Mouse (Mus musculus) midbrain, embryonic 13.5 days (tissue): ENCODE measurements around the gene Calhm1. TPM values are rescaled to one million over a fixed set of nuclear protein-coding genes. Genes with fewer than 3 reads are reported as not detected.
"Not testable (repeated sequence)": the region's sequence is repeated elsewhere in the genome, so short reads cannot be mapped to it uniquely, and the experiment has no call there.

Source experiments
- ATAC-seq: fragments of 200-750 bp; cut with Nextera tagmentation; 2 replicates; pipeline ENCODE4 v1.8.0; 2017; ENCODE audit warnings: mild to moderate bottlenecking, moderate TSS enrichment, moderate library complexity
- H3K27ac ChIP-seq: fragments of 300-500 bp; sonication (generic); 2 replicates; pipeline ENCODE4 v1.5.1; 2015; ENCODE audit warnings: inconsistent platforms, mild to moderate bottlenecking, moderate library complexity
- H3K27me3 ChIP-seq: fragments of 300-500 bp; sonication (generic); 2 replicates; pipeline ENCODE4 v1.6.1; 2015; ENCODE audit warnings: mild to moderate bottlenecking, inconsistent platforms
- H3K36me3 ChIP-seq: fragments of 300-500 bp; sonication (generic); 2 replicates; pipeline ENCODE4 v1.6.1; 2015; ENCODE audit warnings: mild to moderate bottlenecking, inconsistent platforms
- H3K4me1 ChIP-seq: fragments of 300-500 bp; sonication (generic); replicated peaks from 2 replicates; pipeline ENCODE4 v1.6.1; 2015; ENCODE audit warnings: inconsistent platforms
- H3K4me2 ChIP-seq: fragments of 300-500 bp; sonication (generic); replicated peaks from 2 replicates; pipeline ENCODE4 v1.6.1; 2015; ENCODE audit warnings: moderate library complexity, mild to moderate bottlenecking, inconsistent platforms
- H3K4me3 ChIP-seq: fragments of 300-500 bp; sonication (generic); replicated peaks from 2 replicates; pipeline ENCODE4 v1.5.1; 2015; ENCODE audit warnings: mild to moderate bottlenecking, inconsistent platforms
- H3K9ac ChIP-seq: fragments of 300-500 bp; sonication (generic); replicated peaks from 2 replicates; pipeline ENCODE4 v1.6.1; 2015; ENCODE audit warnings: mild to moderate bottlenecking, inconsistent platforms
- H3K9me3 ChIP-seq: fragments of 300-500 bp; sonication (generic); 2 replicates; pipeline ENCODE4 v1.6.1; 2016; ENCODE audit warnings: mild to moderate bottlenecking, inconsistent platforms
- WGBS: fragments of 180-500 bp; shearing (Covaris S2); methylation state at CpG from one replicate; pipeline ENCODE4 v1.1.7; 2015; 5-methylcytosine and 5-hydroxymethylcytosine counted together
- polyA plus RNA-seq: library from polyadenylated mRNA; unstranded; fragments of >200 nt; fragmentation: Nextera tagmentation; extraction: Ambion mirVana; gene quantifications from 2 replicates; pipeline ENCODE4 v1.2.1, GENCODE M21; 2015

Calhm1 gene
- polyA plus RNA-seq, 1 experiment from 2014 or later, result not detected

DNA sequence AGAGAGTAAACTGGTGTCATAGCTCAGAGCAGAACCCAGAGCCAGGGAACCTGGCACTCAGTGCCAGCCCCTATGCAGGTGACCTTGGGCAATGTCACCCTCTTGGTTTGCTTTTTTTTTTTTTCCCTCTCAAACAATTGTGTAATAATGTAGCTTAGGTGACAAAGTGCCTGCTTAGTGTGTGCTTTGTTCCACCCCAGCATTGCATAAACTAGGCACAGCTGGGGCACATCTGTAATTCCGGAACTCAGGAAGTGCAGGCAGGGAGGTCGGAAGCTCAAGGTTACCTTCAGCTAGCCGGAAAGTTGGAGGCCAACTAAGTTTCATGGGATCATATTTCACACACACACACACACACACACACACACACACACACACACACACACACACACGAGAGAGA lies 5.8 kb upstream of the Calhm1 start:
- Histone ChIP-seq H3K27ac (no peak overlapping the region), H3K4me1 (0 out of 2 replicates have a peak, but pooled peaks cover 5% of the 10 kb centered on the region), H3K27me3 (no peaks in the 10 kb centered on the region), H3K4me2 (no peak overlapping the region), H3K4me3 (no peak overlapping the region), H3K36me3 (no peaks in the 10 kb centered on the region), H3K9me3 (no peaks in the 10 kb centered on the region), H3K9ac (no peak overlapping the region)
- ATAC-seq, result no peak
- WGBS, result 68% methylated on average over 4 of the region's 4 CpGs

DNA sequence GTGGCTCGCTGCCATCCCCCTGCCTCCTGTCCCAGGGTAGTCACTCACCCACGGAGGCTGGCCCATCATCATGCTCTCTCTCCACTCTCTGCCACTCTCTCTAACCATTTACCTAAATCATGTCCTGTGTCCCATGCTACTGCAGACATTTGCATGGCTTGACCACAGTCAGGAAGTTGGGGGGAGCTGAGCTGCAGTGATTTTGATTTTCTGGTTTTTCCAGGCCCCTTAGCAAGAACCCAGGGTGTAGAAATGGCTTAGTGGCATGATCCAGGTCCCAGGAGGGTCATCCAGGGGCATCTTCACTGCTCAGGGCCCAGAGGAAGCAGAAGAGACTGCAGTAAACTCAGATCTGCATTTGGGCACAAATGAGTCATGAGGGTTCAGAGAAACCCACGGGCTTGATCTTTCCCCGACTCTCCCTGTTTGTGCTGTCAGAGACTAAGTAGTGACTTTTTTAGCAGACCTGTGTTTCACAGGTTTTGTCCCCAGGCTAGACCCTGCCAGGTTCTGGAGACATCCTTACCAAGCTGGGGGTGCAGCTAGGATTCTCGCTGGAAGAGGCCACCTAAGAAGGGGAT lies 4.3 kb upstream of the Calhm1 start:
- ATAC-seq, result no peak
- no peaks in the 10 kb centered on the region for H3K27me3 ChIP-seq
- H3K4me3 ChIP-seq, result no peak overlapping the region
- WGBS, result 79% methylated on average over 5 of the region's 5 CpGs
- H3K4me2 ChIP-seq, result no peak overlapping the region
- 0 out of 2 replicates have a peak, but pooled peaks cover 5% of the 10 kb centered on the region for H3K4me1 ChIP-seq
- H3K27ac ChIP-seq, result no peak overlapping the region
- no peaks in the 10 kb centered on the region for H3K36me3 ChIP-seq
- H3K9me3 ChIP-seq, result no peaks in the 10 kb centered on the region
- no peak overlapping the region for H3K9ac ChIP-seq

DNA sequence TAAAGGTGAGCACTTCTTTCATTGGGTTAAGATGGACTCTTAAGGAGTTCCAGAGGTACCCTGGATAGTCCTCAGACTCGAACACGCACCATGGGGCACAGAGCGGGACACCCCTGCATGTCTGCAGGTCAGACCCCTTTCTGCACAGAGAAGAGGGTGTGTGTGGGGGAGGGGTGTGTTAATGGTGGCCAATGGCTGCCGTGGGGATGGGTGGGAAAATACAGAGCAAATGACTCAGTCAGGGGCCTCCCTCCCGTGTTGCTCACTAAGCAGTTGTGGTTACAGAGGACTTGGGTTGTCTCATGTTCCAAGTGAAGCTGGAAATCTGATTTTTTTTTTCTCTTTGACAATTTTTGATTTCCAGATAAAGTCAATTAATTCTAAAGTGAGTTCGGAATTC lies 1.6 kb downstream of the Calhm1 start:
- no peak for ATAC-seq
- Histone ChIP-seq H3K4me2 (no peak overlapping the region), H3K9ac (no peak overlapping the region), H3K4me1 (peaks cover 10% of the 10 kb centered on the region), H3K4me3 (no peak overlapping the region), H3K27me3 (peaks cover 10% of the 10 kb centered on the region), H3K27ac (no peak overlapping the region), H3K9me3 (no peaks in the 10 kb centered on the region), H3K36me3 (no peaks in the 10 kb centered on the region)
- 85% methylated on average over 6 of the region's 6 CpGs for WGBS

- WGBS, result 48% methylated on average over 7 of the region's 7 CpGs
- H3K9me3 ChIP-seq, ATAC-seq, H3K27me3 ChIP-seq, H3K4me3 ChIP-seq, H3K27ac ChIP-seq, H3K9ac ChIP-seq, H3K36me3 ChIP-seq, H3K4me2 ChIP-seq: not testable (repeated sequence)
- peaks cover 19% of the 10 kb centered on the region for H3K4me1 ChIP-seq
These were observed 4.4 kb downstream of the Calhm1 start for GRCm38 (mm10) chr19:47139611-47140010.

- peak; percentile 66 for ATAC-seq
- Histone ChIP-seq H3K27me3 (peaks cover 10% of the 10 kb centered on the region), H3K4me2 (peak within 1 kb of the TSS; percentile 50), H3K27ac (no peak within 1 kb of the TSS), H3K9ac (peak within 1 kb of the TSS; percentile 59), H3K9me3 (no peaks in the 10 kb centered on the region), H3K4me1 (peaks cover 19% of the 10 kb centered on the region), H3K4me3 (peak within 1 kb of the TSS; percentile 18; the same call in 1 of the 2 replicates), H3K36me3 (0 out of 2 replicates have a peak, but pooled peaks cover 7% of the 10 kb centered on the region)
- WGBS, result 11% methylated on average over 28 of the region's 28 CpGs
These were observed 6.2 kb downstream of the Calhm1 start, which contains the start of gene Calhm2 for GRCm38 (mm10) chr19:47137771-47138421. Gene Calhm2 (minus strand): TSS chr19:47138294.

- no peak overlapping the region; the same call in 1 of the 2 replicates for H3K9ac ChIP-seq
- no peak overlapping the region for H3K27ac ChIP-seq
- peaks cover 19% of the 10 kb centered on the region for H3K4me1 ChIP-seq
- H3K36me3 ChIP-seq, result peaks cover 14% of the 10 kb centered on the region
- 0 out of 2 replicates have a peak, but pooled peaks have one; percentile 24 for ATAC-seq
- H3K9me3 ChIP-seq, result no peaks in the 10 kb centered on the region
- peak overlapping the region; percentile 50 for H3K4me2 ChIP-seq
- H3K27me3 ChIP-seq, result peaks cover 10% of the 10 kb centered on the region
- no peak overlapping the region for H3K4me3 ChIP-seq
- WGBS, result 52% methylated on average over 6 of the region's 6 CpGs
These were observed 6.9 kb downstream of the Calhm1 start for GRCm38 (mm10) chr19:47137051-47137581.

- H3K27ac ChIP-seq, result no peak overlapping the region
- H3K9ac ChIP-seq, result no peak overlapping the region
- no peak overlapping the region for H3K4me3 ChIP-seq
- no peak overlapping the region for H3K4me2 ChIP-seq
- peaks cover 10% of the 10 kb centered on the region for H3K27me3 ChIP-seq
- peaks cover 19% of the 10 kb centered on the region for H3K4me1 ChIP-seq
- peaks cover 23% of the 10 kb centered on the region for H3K36me3 ChIP-seq
- ATAC-seq, result no peak
- WGBS, result 86% methylated on average over 5 of the region's 5 CpGs
- no peaks in the 10 kb centered on the region for H3K9me3 ChIP-seq
These were observed 7.9 kb downstream of the Calhm1 start for GRCm38 (mm10) chr19:47136170-47136569.

DNA sequence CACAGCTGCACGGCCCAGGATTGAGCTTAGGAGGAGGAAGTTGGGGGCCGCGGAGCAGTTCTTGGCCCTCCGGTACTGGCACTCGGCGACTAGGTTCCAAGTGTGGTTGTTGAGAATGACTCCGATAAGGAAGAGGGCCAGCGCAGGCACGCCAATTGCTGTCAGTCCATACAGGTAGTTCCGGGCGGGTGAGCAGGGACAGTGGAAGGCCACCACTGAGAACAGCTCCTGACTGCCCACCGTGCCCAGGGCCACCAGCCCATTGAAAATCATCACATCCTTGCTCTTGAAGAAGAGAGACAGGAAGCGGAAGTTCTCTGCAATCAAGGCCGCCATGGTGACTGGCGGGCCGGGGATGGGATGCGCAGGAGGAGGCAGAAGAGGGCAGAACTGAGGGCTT lies 8.5 kb downstream of the Calhm1 start:
- Histone ChIP-seq H3K4me1 (peaks cover 19% of the 10 kb centered on the region), H3K9ac (no peak overlapping the region), H3K9me3 (no peaks in the 10 kb centered on the region), H3K4me3 (no peak overlapping the region), H3K27ac (no peak overlapping the region), H3K27me3 (peaks cover 10% of the 10 kb centered on the region), H3K36me3 (peaks cover 29% of the 10 kb centered on the region), H3K4me2 (no peak overlapping the region)
- ATAC-seq, result no peak
- WGBS, result 89% methylated on average over 17 of the region's 17 CpGs

DNA sequence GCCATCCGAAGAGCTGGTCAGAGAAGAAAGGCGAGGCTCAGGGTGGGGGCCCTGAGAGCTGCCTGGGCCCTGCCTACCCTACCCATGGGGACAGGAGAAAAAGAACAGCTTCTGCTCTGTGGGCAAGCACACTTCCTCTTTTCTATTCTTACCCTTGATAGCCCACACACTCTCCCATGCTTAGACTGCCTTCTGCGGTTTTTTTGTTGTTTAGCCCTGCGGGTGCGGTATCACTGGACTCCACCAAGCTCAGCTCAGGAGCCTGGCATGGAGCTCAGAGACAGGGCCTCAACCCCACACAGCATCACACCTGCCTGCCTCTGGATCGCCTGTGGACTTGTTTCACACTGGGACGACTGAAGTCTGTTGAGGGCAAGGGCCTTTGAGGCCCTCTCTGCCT lies 10.9 kb downstream of the Calhm1 start:
- peaks cover 17% of the 10 kb centered on the region for H3K4me1 ChIP-seq
- no peak overlapping the region for H3K4me3 ChIP-seq
- no peak overlapping the region for H3K9ac ChIP-seq
- H3K36me3 ChIP-seq, result peaks cover 53% of the 10 kb centered on the region
- 91% methylated on average over 7 of the region's 7 CpGs for WGBS
- peaks cover under 1% of the 10 kb centered on the region for H3K27me3 ChIP-seq
- ATAC-seq, result no peak
- no peak overlapping the region for H3K4me2 ChIP-seq
- no peaks in the 10 kb centered on the region for H3K9me3 ChIP-seq
- H3K27ac ChIP-seq, result no peak overlapping the region

DNA sequence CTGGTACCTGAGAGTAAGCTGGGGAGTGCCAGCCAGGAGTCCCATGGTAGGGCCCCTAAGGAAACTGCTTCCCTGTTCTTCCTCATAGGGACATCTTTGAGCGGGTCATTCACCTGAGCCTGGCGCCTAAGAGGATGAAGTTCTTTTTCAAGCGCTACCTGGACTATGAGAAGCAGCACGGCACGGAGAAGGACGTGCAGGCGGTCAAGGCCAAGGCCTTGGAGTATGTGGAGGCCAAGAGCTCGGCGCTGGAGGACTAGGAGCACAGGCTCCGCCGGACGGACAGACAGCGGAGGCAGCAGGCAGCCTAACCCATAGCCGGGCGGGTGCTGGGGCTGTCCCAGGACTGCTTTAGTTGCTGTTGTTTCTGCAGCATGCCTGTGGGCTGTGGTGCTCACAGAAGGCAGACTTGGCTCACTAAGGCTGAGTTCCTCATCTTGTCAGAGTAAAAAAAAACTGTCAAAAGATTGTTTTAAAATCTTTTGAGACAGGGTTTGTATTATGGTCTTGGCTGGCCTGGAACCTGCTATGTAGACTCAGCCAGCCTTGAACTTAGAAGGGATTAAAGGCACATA lies 13.4 kb downstream of the Calhm1 start:
- Histone ChIP-seq H3K4me1 (no peaks in the 10 kb centered on the region), H3K9ac (no peak overlapping the region), H3K4me3 (no peak overlapping the region), H3K27me3 (no peaks in the 10 kb centered on the region), H3K36me3 (peaks cover 79% of the 10 kb centered on the region), H3K4me2 (no peak overlapping the region), H3K27ac (no peak overlapping the region), H3K9me3 (no peaks in the 10 kb centered on the region)
- no peak for ATAC-seq
- 95% methylated on average over 15 of the region's 15 CpGs for WGBS

DNA sequence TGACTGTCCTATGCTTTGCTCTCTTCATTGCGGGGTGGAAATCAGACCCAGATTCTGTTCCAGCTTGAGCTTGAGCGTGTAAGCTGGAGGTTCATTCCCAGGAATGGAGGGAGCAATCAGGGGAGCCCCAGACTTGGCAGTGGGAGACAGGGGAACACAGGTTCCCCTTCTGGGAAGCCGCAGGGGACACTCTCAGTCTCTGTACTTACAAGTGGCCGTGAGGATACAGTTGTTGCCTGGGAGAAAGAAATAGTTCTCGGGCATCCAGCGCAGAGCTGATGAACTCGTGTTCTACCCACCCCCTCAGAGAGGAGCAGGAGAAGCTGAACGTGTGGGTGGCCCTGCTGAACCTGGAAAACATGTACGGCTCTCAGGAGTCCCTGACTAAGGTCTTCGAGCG lies 15.2 kb downstream of the Calhm1 start:
- no peaks in the 10 kb centered on the region for H3K9me3 ChIP-seq
- ATAC-seq, result no peak
- no peak overlapping the region for H3K4me3 ChIP-seq
- no peaks in the 10 kb centered on the region for H3K27me3 ChIP-seq
- no peaks in the 10 kb centered on the region for H3K4me1 ChIP-seq
- peaks cover 97% of the 10 kb centered on the region for H3K36me3 ChIP-seq
- H3K27ac ChIP-seq, result no peak overlapping the region
- no peak overlapping the region for H3K4me2 ChIP-seq
- 91% methylated on average over 11 of the region's 11 CpGs for WGBS
- no peak overlapping the region for H3K9ac ChIP-seq

DNA sequence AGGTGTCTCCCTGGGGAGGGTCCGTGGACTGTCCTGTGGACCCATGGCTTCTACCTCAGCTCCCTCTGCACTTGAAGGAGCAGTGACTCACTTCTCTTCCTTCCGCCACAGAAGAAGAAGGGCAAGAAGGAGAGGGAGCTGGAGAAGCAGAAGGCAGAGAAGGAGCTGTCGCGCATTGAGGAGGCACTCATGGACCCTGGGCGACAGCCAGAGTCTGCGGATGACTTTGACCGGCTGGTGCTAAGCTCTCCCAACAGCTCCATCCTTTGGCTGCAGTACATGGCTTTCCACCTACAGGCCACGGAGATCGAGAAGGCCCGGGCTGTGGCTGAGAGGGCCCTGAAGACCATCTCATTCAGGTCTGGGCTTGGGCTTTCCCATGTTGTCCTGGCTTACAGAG lies 15.9 kb downstream of the Calhm1 start:
- H3K4me1 ChIP-seq, result no peaks in the 10 kb centered on the region
- 97% methylated on average over 10 of the region's 10 CpGs for WGBS

More for the DNA sequence above, 15.9 kb downstream of the Calhm1 start:
- Histone ChIP-seq H3K36me3 (peaks cover 95% of the 10 kb centered on the region), H3K9me3 (no peaks in the 10 kb centered on the region), H3K27ac (no peak overlapping the region), H3K4me3 (no peak overlapping the region), H3K9ac (no peak overlapping the region), H3K4me2 (no peak overlapping the region), H3K27me3 (no peaks in the 10 kb centered on the region)
- ATAC-seq, result no peak
